Mouse (Mus musculus) ES-E14 (cell line): ENCODE results near the gene Crebl2. TPM values are rescaled to one million over a fixed set of nuclear protein-coding genes. Genes with fewer than 3 reads are reported as not detected.

Experiments used
- DNase-seq: peaks from one replicate; pipeline ENCODE4 v3.0.0-alpha.2; 2013; ENCODE audit warnings: low read depth, low spot score
- H3K27ac ChIP-seq: 2 replicates; pipeline ENCODE4 v1.5.1; 2012; ENCODE audit warnings: low read depth, mild to moderate bottlenecking, low read length, moderate library complexity, mixed read lengths; ENCODE audit not compliant: poor library complexity, insufficient read depth, severe bottlenecking
- H3K36me3 ChIP-seq: 2 replicates; pipeline ENCODE4 v1.6.1; 2012; ENCODE audit warnings: mild to moderate bottlenecking, low read length, moderate library complexity, mixed read lengths; ENCODE audit not compliant: control insufficient read depth, poor library complexity, insufficient read depth, severe bottlenecking
- H3K4me1 ChIP-seq, 2 experiments: fragments of 150-350 bp in 1 of 2; sonication (generic) in 1 of 2; 2 replicates each; pipeline ENCODE4 v1.6.1; 2012; ENCODE audit warnings: low read length in 2 of 2, mild to moderate bottlenecking in 1 of 2, mixed read lengths in 1 of 2; ENCODE audit not compliant: control insufficient read depth in 2 of 2, insufficient read depth in 2 of 2, poor library complexity in 1 of 2
- H3K4me3 ChIP-seq, 2 experiments: fragments of 150-350 bp in 1 of 2; sonication (generic) in 1 of 2; 2 replicates each; pipeline ENCODE4 v1.5.1; 2012; ENCODE audit warnings: low read length in 2 of 2, low read depth in 1 of 2, mild to moderate bottlenecking in 1 of 2, mixed read lengths in 1 of 2; ENCODE audit not compliant: insufficient read depth in 1 of 2, poor library complexity in 1 of 2, severe bottlenecking in 1 of 2
- H3K9ac ChIP-seq: 2 replicates; pipeline ENCODE4 v1.6.1; 2012; ENCODE audit warnings: low read depth, mild to moderate bottlenecking, low read length, mixed read lengths; ENCODE audit not compliant: poor library complexity, insufficient read depth, severe bottlenecking
- H3K9me3 ChIP-seq: fragments of 150-350 bp; sonication (generic); 2 replicates; pipeline ENCODE4 v1.6.1; 2012; ENCODE audit warnings: low read depth, mild to moderate bottlenecking, low read length; ENCODE audit not compliant: control insufficient read depth, insufficient read depth
- CHD2 ChIP-seq: IDR thresholded peaks from 2 replicates; pipeline ENCODE4 v1.6.1; 2014; ENCODE audit warnings: mild to moderate bottlenecking, low read depth, low read length, inconsistent platforms
- HCFC1 ChIP-seq: IDR thresholded peaks from 2 replicates; pipeline ENCODE4 v1.6.1; 2012; ENCODE audit warnings: low read length, inconsistent platforms, borderline replicate concordance; ENCODE audit not compliant: insufficient read depth
- MAFK ChIP-seq: IDR thresholded peaks from 2 replicates; pipeline ENCODE4 v1.6.1; 2014; ENCODE audit warnings: mild to moderate bottlenecking, low read depth, low read length, inconsistent platforms; ENCODE audit not compliant: insufficient read depth
- ZC3H11A ChIP-seq: IDR thresholded peaks from 2 replicates; pipeline ENCODE4 v1.6.1; 2012; ENCODE audit warnings: low read depth, mild to moderate bottlenecking, inconsistent platforms, low read length, borderline replicate concordance
- ZNF384 ChIP-seq: IDR thresholded peaks from 2 replicates; pipeline ENCODE4 v1.6.1; 2012; ENCODE audit warnings: low read depth, low read length, inconsistent platforms
- in situ Hi-C, 2 experiments: fragments of 600-800 bp; cut with MboI; formaldehyde crosslinking; loops; one replicate each; pipeline ENCODE4 v1.15.1; 2025; ENCODE audit warnings: low sequenced_read_pairs in 2 of 2, inconsistent platforms in 1 of 2; ENCODE audit not compliant: unreplicated experiment in 2 of 2
- total RNA-seq: library from RNA; depleted of rRNA; stranded (reverse); fragments of 300-350 nt; gene quantifications from 2 replicates; pipeline ENCODE4 v1.2.3, GENCODE M21; 2012; rRNA removed

Gene Crebl2
- total RNA-seq, result 4.3 TPM in 2 replicates

DNA sequence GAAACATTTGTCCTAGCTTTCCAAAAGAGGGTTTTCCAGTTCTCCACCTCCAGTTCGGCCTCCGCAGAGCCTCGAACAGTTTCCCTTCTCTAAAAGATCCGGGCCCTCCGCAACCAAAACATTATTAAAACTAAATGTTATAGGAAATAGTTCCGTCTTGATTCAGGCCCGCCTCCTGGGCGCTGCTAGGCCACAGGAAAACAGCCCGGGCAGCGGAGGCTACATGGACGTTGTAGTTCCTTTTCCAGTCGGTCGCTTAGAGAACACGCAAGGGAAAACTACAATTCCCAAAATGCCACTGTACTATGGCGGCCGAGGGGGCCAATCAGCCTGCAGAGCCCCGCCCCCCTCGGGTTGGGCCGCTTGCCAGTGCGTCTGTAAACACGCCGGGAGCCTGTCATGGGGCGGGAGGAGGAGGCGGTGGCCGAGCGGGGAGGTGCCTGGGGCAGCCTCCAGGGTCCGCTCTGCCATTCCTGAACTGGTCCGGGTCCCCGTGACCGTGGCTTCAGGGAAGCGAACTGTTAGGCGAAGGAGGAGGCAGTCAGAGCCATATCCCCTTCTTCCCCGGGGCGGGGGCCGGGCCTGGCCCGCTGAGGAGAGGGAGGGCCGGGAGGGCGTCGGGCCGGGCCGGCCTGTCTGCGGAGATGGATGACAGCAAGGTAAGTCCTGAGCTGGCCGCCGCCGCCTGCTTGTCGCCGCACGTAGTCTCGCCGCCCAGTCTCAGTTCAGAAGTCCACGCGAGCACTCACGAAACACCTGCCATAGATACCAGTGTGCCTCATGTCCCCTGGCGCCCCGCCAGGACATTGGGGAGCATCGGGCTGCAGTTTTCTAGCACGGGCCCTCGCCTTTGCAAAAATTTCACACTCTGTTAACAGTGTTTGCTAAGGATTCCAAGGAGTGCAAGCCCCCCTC, at the start of gene Crebl2:
Gene Crebl2 (plus strand): TSS at position 369 of the 915 bp plus-strand sequence.
- H3K36me3 ChIP-seq, result no peaks in the 10 kb centered on the region
- no peak within 1 kb of the TSS for H3K27ac ChIP-seq
- H3K4me3 ChIP-seq, result peak within 1 kb of the TSS; percentile 82 to 93
- peak; percentile 96 for DNase-seq
- peak within 1 kb of the TSS; percentile 77 for H3K9ac ChIP-seq
- peaks cover 2 to 7% of the 10 kb centered on the region in 2 experiments; a peak in 3 of 4 replicates for H3K4me1 ChIP-seq
- TF ChIP-seq HCFC1, result peak; percentile 100
- TF ChIP-seq ZC3H11A, result no peak
- TF ChIP-seq CHD2, result peak; percentile 57
- 0 out of 2 replicates have a peak, but pooled peaks have one; percentile 4 for TF ChIP-seq MAFK
- TF ChIP-seq ZNF384, result no peak
- in situ Hi-C loops, result loop anchor here in 1 of 2 experiments (25.0 kb wide), 1 partner anchor 168 kb away; no protein-coding TSS in a partner anchor
- no peaks in the 10 kb centered on the region for H3K9me3 ChIP-seq

DNA sequence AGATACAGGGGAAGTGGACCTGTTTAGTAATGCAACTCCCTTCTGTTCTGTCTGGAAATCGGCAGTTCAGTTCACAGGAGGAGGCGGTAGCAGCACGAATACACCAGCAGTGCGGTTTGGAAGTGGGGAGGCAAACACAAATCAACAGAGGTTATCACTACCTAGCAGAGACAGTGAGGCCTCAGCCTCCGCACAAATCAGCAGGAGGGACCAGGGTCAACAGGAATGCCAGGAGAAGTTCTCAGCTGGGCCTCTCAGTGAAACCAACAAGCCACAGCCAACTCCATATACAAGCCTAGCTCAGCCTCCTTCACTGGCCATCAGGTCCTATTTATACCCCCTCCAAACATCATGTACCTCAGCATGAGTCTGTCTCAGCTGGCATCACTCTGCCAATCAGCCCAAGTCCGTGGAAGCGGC, 48.5 kb upstream of the Crebl2 start:
- no peaks in the 10 kb centered on the region for H3K36me3 ChIP-seq
- H3K4me1 ChIP-seq, result peaks cover 5 to 6% of the 10 kb centered on the region in 2 experiments; a peak in 1 of 4 replicates
- TF ChIP-seq ZNF384, result no peak
- no peak for TF ChIP-seq HCFC1
- no peak for TF ChIP-seq MAFK
- TF ChIP-seq ZC3H11A, result no peak
- no peaks in the 10 kb centered on the region for H3K9me3 ChIP-seq
- no peak overlapping the region for H3K27ac ChIP-seq
- no peak overlapping the region for H3K4me3 ChIP-seq
- DNase-seq, result no peak
- H3K9ac ChIP-seq, result no peak overlapping the region
- in situ Hi-C loops, result no loop called here

GRCm38 (mm10) chr6:134782900-134783299, 47.1 kb upstream of the Crebl2 start:
- in situ Hi-C loops, result no loop called here
- Histone ChIP-seq H3K9ac (no peak overlapping the region), H3K27ac (no peak overlapping the region), H3K9me3 (no peaks in the 10 kb centered on the region), H3K4me1 (peaks cover 5 to 6% of the 10 kb centered on the region in 2 experiments; a peak in 1 of 4 replicates), H3K36me3 (no peaks in the 10 kb centered on the region), H3K4me3 (no peak overlapping the region)
- no peak for TF ChIP-seq ZC3H11A
- TF ChIP-seq CHD2, result no peak
- no peak for TF ChIP-seq ZNF384
- TF ChIP-seq HCFC1, result no peak
- no peak for TF ChIP-seq MAFK
- DNase-seq, result no peak

- Histone ChIP-seq H3K9me3 (no peaks in the 10 kb centered on the region), H3K36me3 (no peaks in the 10 kb centered on the region), H3K27ac (no peak overlapping the region), H3K4me1 (peaks cover 4 to 6% of the 10 kb centered on the region in 2 experiments; a peak in 1 of 4 replicates), H3K4me3 (no peak overlapping the region), H3K9ac (no peak overlapping the region)
- TF ChIP-seq MAFK (no peak), HCFC1 (no peak), ZC3H11A (no peak), CHD2 (no peak), ZNF384 (no peak)
- in situ Hi-C loops, result no loop called here
- DNase-seq, result no peak
These were observed 43.5 kb upstream of the Crebl2 start for GRCm38 (mm10) chr6:134786426-134786825.
